8 mouse cellular contexts compared by ENCODE assay signal in genomic region chr15:8967573-8968228, GRCm38 (mm10). TPM values are rescaled to one million over a fixed set of nuclear protein-coding genes. Genes with fewer than 3 reads are reported as not detected.
DNase-seq lines count a peak whose midpoint lies in the region.

Gene Ranbp3l (plus strand): TSS chr15:8967949.

- WGBS in large intestine, adult 2 months = 27% methylated on average over 18 of the region's 18 CpGs

- peak; percentile 4 for DNase-seq in gastrocnemius, postnatal 10 days
- DNase-seq in gastrocnemius, postnatal 36 days = no peak
- DNase-seq in adipocyte (ENCODE audit: low spot score) = peak; percentile 29
- DNase-seq in frontal cortex, postnatal 36 days (ENCODE audit: low spot score in 2 of 2) = peak; percentile 29 to 36
- DNase-seq in large intestine, adult 2 months (ENCODE audit: low read depth, low spot score) = peak; percentile 1
- DNase-seq in lung, postnatal 36 days = peak; percentile 16
- no peak for DNase-seq in ovary, postnatal 14 days (ENCODE audit: low spot score)
- DNase-seq in thymus, adult 18-20 months = no peak

- intact Hi-C loops in gastrocnemius, postnatal 36 days (cut with DNase I) = no loop called here

RNA-seq across cellular contexts. Expression of gene Ranbp3l, which starts in this region (rescaled TPM):
- 1 to 10 TPM; 1.1 to 2.2 TPM for total RNA-seq in gastrocnemius, postnatal 10 days (2021)
- total RNA-seq in gastrocnemius, postnatal 36 days (2021) = under 1 TPM; 0.08 to 0.17 TPM
- 0.07 TPM in 1 of 2 replicates, not detected in the other for polyA plus RNA-seq in large intestine, adult 2 months (2012; rRNA removed)

Comparison
In these comparisons a context has a peak if more than half of its experiments do, and no peak if none do; other contexts are left out.
1. DNase-seq: peak in gastrocnemius, postnatal 10 days (single experiment), adipocyte (single experiment), frontal cortex, postnatal 36 days (2 of 2) and lung, postnatal 36 days (single experiment); none in gastrocnemius, postnatal 36 days (0 of 2), ovary, postnatal 14 days (single experiment) and thymus, adult 18-20 months (0 of 2).
2. Peak in DNase-seq in large intestine, adult 2 months; RNA of the gene not detected or under 1 TPM.